Mouse (Mus musculus): Measurements from ENCODE around the gene Nt5c. TPM values are rescaled to one million over a fixed set of nuclear protein-coding genes. Genes with fewer than 3 reads are reported as not detected.
"Not testable (repeated sequence)": the region's sequence is repeated elsewhere in the genome, so short reads cannot be mapped to it uniquely, and the experiment has no call there.

Nt5c gene
- polyA plus RNA-seq, 1 experiment from 2014 or later = 70.5 TPM

DNA sequence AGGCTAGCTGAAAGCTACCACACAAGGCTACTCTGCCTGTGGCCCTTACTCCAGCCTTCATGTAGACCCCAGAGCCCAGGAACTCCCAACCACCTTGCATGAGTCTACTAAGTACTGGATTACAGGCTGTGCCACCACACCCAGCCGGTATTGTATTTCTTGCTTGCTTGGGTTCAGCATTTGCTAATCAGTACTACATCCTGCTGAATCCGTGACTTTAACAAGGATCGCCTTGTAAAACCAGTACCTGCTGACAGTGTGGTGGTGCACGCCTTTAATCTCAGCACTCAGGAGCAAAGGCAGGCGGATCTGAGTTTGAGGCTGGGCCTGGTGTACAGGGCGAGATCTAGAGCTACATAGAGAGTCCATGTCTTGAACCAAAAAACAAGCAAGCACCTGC lies 11.0 kb upstream of the Nt5c start:
- Histone ChIP-seq H3K4me1 (ENCODE audit: control insufficient read depth, insufficient read depth, low read length) (peaks cover 20% of the 10 kb centered on the region), H3K4me3 (ENCODE audit: low read depth, low read length) (no peak overlapping the region), H3K27me3 (ENCODE audit: control insufficient read depth, insufficient read depth, low read length) (no peaks in the 10 kb centered on the region), H3K9me3 (replicated peaks; ENCODE audit: control insufficient read depth, low read length) (no peaks in the 10 kb centered on the region), H3K4me2 (no peak overlapping the region), H3K9ac (ENCODE audit: low read depth, low read length) (no peak overlapping the region), H3K36me3 (ENCODE audit: control insufficient read depth, insufficient read depth, low read length) (peaks cover 26% of the 10 kb centered on the region), H3K27ac (ENCODE audit: low read depth, low read length) (no peak overlapping the region)
- 91% methylated on average over 6 of the region's 6 CpGs for WGBS (ENCODE audit: insufficient replicate concordance)
- ATAC-seq (replicated peaks; ENCODE audit: insufficient number of reproducible peaks, low FRiP score, low TSS enrichment) = no peak

- peaks cover 25% of the 10 kb centered on the region for H3K36me3 ChIP-seq (ENCODE audit: control insufficient read depth, insufficient read depth, low read length)
Observed at GRCm38 (mm10) chr11:115496559-115496958, 4.9 kb upstream of the Nt5c start.

GRCm38 (mm10) chr11:115492387-115492786 lies 725 bp upstream of the Nt5c start:
- H3K9ac ChIP-seq (ENCODE audit: low read depth, low read length) = no peak overlapping the region
- no peak overlapping the region for H3K27ac ChIP-seq (ENCODE audit: low read depth, low read length)
- WGBS (ENCODE audit: insufficient replicate concordance) = 32% methylated on average over 6 of the region's 6 CpGs

More at GRCm38 (mm10) chr11:115496559-115496958, 4.9 kb upstream of the Nt5c start:
- H3K4me1 ChIP-seq (ENCODE audit: control insufficient read depth, insufficient read depth, low read length); H3K9ac ChIP-seq (ENCODE audit: low read depth, low read length); H3K27ac ChIP-seq (ENCODE audit: low read depth, low read length); ATAC-seq (replicated peaks; ENCODE audit: insufficient number of reproducible peaks, low FRiP score, low TSS enrichment); H3K4me2 ChIP-seq; H3K4me3 ChIP-seq (ENCODE audit: low read depth, low read length); H3K9me3 ChIP-seq (replicated peaks; ENCODE audit: control insufficient read depth, low read length); H3K27me3 ChIP-seq (ENCODE audit: control insufficient read depth, insufficient read depth, low read length): not testable (repeated sequence)
- 88% methylated on average over 9 of the region's 9 CpGs for WGBS (ENCODE audit: insufficient replicate concordance)

GRCm38 (mm10) chr11:115490441-115491355 lies 964 bp downstream of the Nt5c start:
- Histone ChIP-seq H3K27me3 (ENCODE audit: control insufficient read depth, insufficient read depth, low read length) (no peaks in the 10 kb centered on the region), H3K4me1 (ENCODE audit: control insufficient read depth, insufficient read depth, low read length) (no peaks in the 10 kb centered on the region), H3K36me3 (ENCODE audit: control insufficient read depth, insufficient read depth, low read length) (0 out of 2 replicates have a peak, but pooled peaks cover 3% of the 10 kb centered on the region), H3K9me3 (replicated peaks; ENCODE audit: control insufficient read depth, low read length) (no peaks in the 10 kb centered on the region), H3K4me3 (ENCODE audit: low read depth, low read length) (peak overlapping the region; percentile 64), H3K4me2 (peak overlapping the region; percentile 81), H3K9ac (ENCODE audit: low read depth, low read length) (peak overlapping the region; percentile 77), H3K27ac (ENCODE audit: low read depth, low read length) (no peak overlapping the region)
- 0 out of 2 replicates have a peak, but pooled peaks have one; percentile 43 for ATAC-seq (replicated peaks; ENCODE audit: insufficient number of reproducible peaks, low FRiP score, low TSS enrichment)
- WGBS (ENCODE audit: insufficient replicate concordance) = 25% methylated on average over 25 of the region's 25 CpGs

More at GRCm38 (mm10) chr11:115492387-115492786, 725 bp upstream of the Nt5c start:
- Histone ChIP-seq H3K36me3 (ENCODE audit: control insufficient read depth, insufficient read depth, low read length) (peaks cover 6% of the 10 kb centered on the region; the same call in 1 of the 2 replicates), H3K4me2 (peak overlapping the region; percentile 81), H3K27me3 (ENCODE audit: control insufficient read depth, insufficient read depth, low read length) (no peaks in the 10 kb centered on the region), H3K4me3 (ENCODE audit: low read depth, low read length) (peak overlapping the region; percentile 64), H3K4me1 (ENCODE audit: control insufficient read depth, insufficient read depth, low read length) (no peaks in the 10 kb centered on the region), H3K9me3 (replicated peaks; ENCODE audit: control insufficient read depth, low read length) (no peaks in the 10 kb centered on the region)
- ATAC-seq (replicated peaks; ENCODE audit: insufficient number of reproducible peaks, low FRiP score, low TSS enrichment) = no peak

DNA sequence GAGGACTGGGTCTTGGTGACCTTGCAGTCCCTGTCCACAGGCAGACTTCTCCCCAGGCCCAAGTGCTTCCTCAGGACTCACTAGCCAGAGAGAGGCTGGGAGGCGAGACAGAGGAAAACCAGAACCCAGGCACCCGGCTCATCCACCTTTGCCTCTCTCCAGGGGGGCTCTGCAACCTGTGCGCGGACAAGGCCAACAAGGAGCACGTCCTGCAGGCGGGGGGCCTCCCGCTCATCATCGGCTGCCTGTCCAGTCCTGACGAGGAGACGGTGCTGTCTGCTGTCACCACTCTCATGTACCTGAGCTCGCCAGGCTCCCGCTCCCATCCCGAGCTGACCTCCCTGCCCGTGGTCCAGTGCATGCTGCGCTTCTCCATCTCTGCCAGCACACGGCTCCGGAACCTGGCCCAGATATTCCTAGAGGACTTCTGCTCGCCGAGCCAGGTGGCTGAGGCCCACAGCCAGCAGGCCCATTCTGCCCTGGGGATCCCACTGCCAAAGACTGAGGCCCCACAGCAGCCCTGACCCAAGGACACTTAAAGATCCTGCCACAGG lies 3.0 kb downstream of the Nt5c start:
- WGBS (ENCODE audit: insufficient replicate concordance) = 69% methylated on average over 19 of the region's 19 CpGs
- Histone ChIP-seq H3K9me3 (replicated peaks; ENCODE audit: control insufficient read depth, low read length) (no peaks in the 10 kb centered on the region), H3K36me3 (ENCODE audit: control insufficient read depth, insufficient read depth, low read length) (0 out of 2 replicates have a peak, but pooled peaks cover 3% of the 10 kb centered on the region), H3K9ac (ENCODE audit: low read depth, low read length) (no peak overlapping the region), H3K4me3 (ENCODE audit: low read depth, low read length) (no peak overlapping the region), H3K4me1 (ENCODE audit: control insufficient read depth, insufficient read depth, low read length) (peaks cover 6% of the 10 kb centered on the region), H3K27me3 (ENCODE audit: control insufficient read depth, insufficient read depth, low read length) (no peaks in the 10 kb centered on the region), H3K4me2 (no peak overlapping the region), H3K27ac (ENCODE audit: low read depth, low read length) (no peak overlapping the region)
- ATAC-seq (replicated peaks; ENCODE audit: insufficient number of reproducible peaks, low FRiP score, low TSS enrichment) = no peak

- Histone ChIP-seq H3K27ac (ENCODE audit: low read depth, low read length) (no peak overlapping the region), H3K4me2 (no peak overlapping the region), H3K4me1 (ENCODE audit: control insufficient read depth, insufficient read depth, low read length) (peaks cover 6% of the 10 kb centered on the region), H3K4me3 (ENCODE audit: low read depth, low read length) (no peak overlapping the region), H3K9ac (ENCODE audit: low read depth, low read length) (no peak overlapping the region), H3K27me3 (ENCODE audit: control insufficient read depth, insufficient read depth, low read length) (no peaks in the 10 kb centered on the region), H3K36me3 (ENCODE audit: control insufficient read depth, insufficient read depth, low read length) (0 out of 2 replicates have a peak, but pooled peaks cover 3% of the 10 kb centered on the region), H3K9me3 (replicated peaks; ENCODE audit: control insufficient read depth, low read length) (no peaks in the 10 kb centered on the region)
- 74% methylated on average over 12 of the region's 12 CpGs for WGBS (ENCODE audit: insufficient replicate concordance)
- ATAC-seq (replicated peaks; ENCODE audit: insufficient number of reproducible peaks, low FRiP score, low TSS enrichment) = no peak
Observed at GRCm38 (mm10) chr11:115485155-115485554, 6.5 kb downstream of the Nt5c start.

- no peaks in the 10 kb centered on the region for H3K27me3 ChIP-seq (ENCODE audit: control insufficient read depth, insufficient read depth, low read length)
- H3K36me3 ChIP-seq (ENCODE audit: control insufficient read depth, insufficient read depth, low read length) = 0 out of 2 replicates have a peak, but pooled peaks cover 1% of the 10 kb centered on the region
- no peak overlapping the region for H3K4me3 ChIP-seq (ENCODE audit: low read depth, low read length)
- H3K4me1 ChIP-seq (ENCODE audit: control insufficient read depth, insufficient read depth, low read length) = peaks cover 6% of the 10 kb centered on the region
- ATAC-seq (replicated peaks; ENCODE audit: insufficient number of reproducible peaks, low FRiP score, low TSS enrichment) = no peak
- H3K9me3 ChIP-seq (replicated peaks; ENCODE audit: control insufficient read depth, low read length) = no peaks in the 10 kb centered on the region
- H3K4me2 ChIP-seq = no peak overlapping the region
- H3K27ac ChIP-seq (ENCODE audit: low read depth, low read length) = no peak overlapping the region
- H3K9ac ChIP-seq (ENCODE audit: low read depth, low read length) = no peak overlapping the region
- 18% methylated on average over 6 of the region's 6 CpGs for whole genome bisulfite sequencing (ENCODE audit: insufficient replicate concordance)
Observed at GRCm38 (mm10) chr11:115483726-115484125, 7.9 kb downstream of the Nt5c start.

DNA sequence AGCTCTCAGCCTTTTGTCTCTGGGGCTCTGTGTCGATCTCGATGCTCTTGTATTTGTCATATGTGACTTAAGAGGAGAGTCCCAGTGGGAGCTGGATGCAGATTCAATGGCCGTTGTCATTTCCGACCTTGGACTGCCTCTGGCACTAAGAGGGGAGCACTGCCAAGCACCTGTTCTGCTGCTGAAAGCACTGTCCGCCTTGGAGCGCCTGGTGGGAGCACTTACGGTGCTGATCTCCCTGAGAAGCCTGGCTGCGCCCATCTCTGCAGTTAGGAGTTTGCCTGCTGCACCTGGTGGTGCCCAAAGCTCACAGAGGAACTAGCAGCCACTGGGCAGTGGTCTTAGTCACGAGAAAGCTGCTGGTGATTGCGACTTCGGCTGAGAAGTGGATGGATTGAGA lies 8.4 kb downstream of the Nt5c start:
- no peaks in the 10 kb centered on the region for H3K9me3 ChIP-seq (replicated peaks; ENCODE audit: control insufficient read depth, low read length)
- peaks cover 6% of the 10 kb centered on the region for H3K4me1 ChIP-seq (ENCODE audit: control insufficient read depth, insufficient read depth, low read length)
- no peak overlapping the region for H3K4me2 ChIP-seq
- H3K9ac ChIP-seq (ENCODE audit: low read depth, low read length) = no peak overlapping the region
- H3K4me3 ChIP-seq (ENCODE audit: low read depth, low read length) = no peak overlapping the region
- ATAC-seq (replicated peaks; ENCODE audit: insufficient number of reproducible peaks, low FRiP score, low TSS enrichment) = no peak
- no peaks in the 10 kb centered on the region for H3K36me3 ChIP-seq (ENCODE audit: control insufficient read depth, insufficient read depth, low read length)
- no peak overlapping the region for H3K27ac ChIP-seq (ENCODE audit: low read depth, low read length)
- 68% methylated on average over 11 of the region's 11 CpGs for WGBS (ENCODE audit: insufficient replicate concordance)
- no peaks in the 10 kb centered on the region for H3K27me3 ChIP-seq (ENCODE audit: control insufficient read depth, insufficient read depth, low read length)

Measured in heart, embryonic 11.5 days (tissue).